Mouse (Mus musculus): ENCODE results near the gene Ifitm2.

DNA sequence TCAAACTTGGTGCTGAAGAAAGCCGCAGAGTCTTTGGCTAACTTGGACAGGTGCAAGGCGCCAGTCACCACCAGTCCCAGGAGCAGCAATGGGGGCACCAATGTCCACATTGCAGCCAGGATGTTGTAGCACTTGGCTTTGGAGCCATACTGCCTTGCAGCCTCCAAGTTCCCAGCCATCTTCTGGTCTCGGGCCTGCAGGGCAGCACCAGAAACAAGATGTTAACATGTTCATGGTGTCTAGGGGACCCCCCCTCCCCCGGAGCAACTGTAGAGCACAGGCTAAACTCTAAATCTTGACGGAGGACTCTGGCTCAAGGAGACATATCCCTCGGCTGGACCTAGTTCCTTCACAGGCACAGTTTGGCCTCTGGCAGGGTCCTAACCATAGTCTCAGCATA lies 6.5 kb downstream of the Ifitm2 start:
- TF ChIP-seq CTCF (conservative IDR thresholded peaks at IDR 0.05; ENCODE audit: low read length) = no peak
- no peak for TF ChIP-seq NANOG (IDR thresholded peaks at IDR 0.05; ENCODE audit: borderline replicate concordance, low read length)
- TF ChIP-seq POU5F1 (IDR thresholded peaks at IDR 0.05; ENCODE audit: borderline replicate concordance, low read length) = no peak
